Mouse (Mus musculus) monocyte, adult 5-6 weeks (primary cell): ENCODE results near the gene Map3k1. TPM values are rescaled to one million over a fixed set of nuclear protein-coding genes. Genes with fewer than 3 reads are reported as not detected.
"Not testable (repeated sequence)": the region's sequence is repeated elsewhere in the genome, so short reads cannot be mapped to it uniquely, and the experiment has no call there.

Experiments
- ATAC-seq: fragments of 153-309, 156-312 bp; replicated peaks from 2 replicates; pipeline ENCODE4 v1.8.0; 2017; ENCODE audit warnings: mild to moderate bottlenecking; ENCODE audit not compliant: low TSS enrichment, insufficient number of reproducible peaks, severe bottlenecking, poor library complexity, low FRiP score
- total RNA-seq: library from RNA; stranded (forward); fragments of 200-1000, 200-491, 200-594 nt; gene quantifications from 3 replicates; pipeline ENCODE4 v1.2.3, GENCODE M21; 2017

Gene Map3k1
- total RNA-seq, 1 experiment from 2014 or later = 89.4 TPM

GRCm38 (mm10) chr13:111755937-111756336, 52.9 kb downstream of the Map3k1 start:
- no peak for ATAC-seq

- no peak for ATAC-seq
Measured at GRCm38 (mm10) chr13:111755377-111755776, 53.4 kb downstream of the Map3k1 start.

- no peak for ATAC-seq
Measured at GRCm38 (mm10) chr13:111753321-111753720, 55.5 kb downstream of the Map3k1 start.

GRCm38 (mm10) chr13:111748301-111749062, 60.3 kb downstream of the Map3k1 start:
- no peak for ATAC-seq

- no peak for ATAC-seq
Measured at GRCm38 (mm10) chr13:111746831-111747230, 62.0 kb downstream of the Map3k1 start.

GRCm38 (mm10) chr13:111745216-111745615, 63.6 kb downstream of the Map3k1 start:
- no peak for ATAC-seq

GRCm38 (mm10) chr13:111744233-111745000, 64.4 kb downstream of the Map3k1 start:
- ATAC-seq = no peak

- ATAC-seq = no peak
Measured at GRCm38 (mm10) chr13:111741991-111742615, 66.7 kb downstream of the Map3k1 start.

- ATAC-seq = no peak
Measured at GRCm38 (mm10) chr13:111741204-111741990, 67.4 kb downstream of the Map3k1 start.

GRCm38 (mm10) chr13:111726898-111727297, 81.9 kb downstream of the Map3k1 start:
- ATAC-seq = no peak

GRCm38 (mm10) chr13:111725165-111726077, 83.4 kb downstream of the Map3k1 start:
- peak; percentile 96 for ATAC-seq

GRCm38 (mm10) chr13:111724811-111725164, 84.0 kb downstream of the Map3k1 start:
- ATAC-seq = peak; percentile 18; the same call in 1 of the 2 replicates

- no peak for ATAC-seq
Measured at GRCm38 (mm10) chr13:111719726-111720125, 89.1 kb downstream of the Map3k1 start.

- no peak for ATAC-seq
Measured at GRCm38 (mm10) chr13:111710531-111710930, 98.3 kb downstream of the Map3k1 start.

GRCm38 (mm10) chr13:111703952-111704351, 104.8 kb downstream of the Map3k1 start:
- not testable (repeated sequence) for ATAC-seq

- ATAC-seq = no peak
Measured at GRCm38 (mm10) chr13:111703396-111703795, 105.4 kb downstream of the Map3k1 start.
